In genomic region chr6:141257434-141258202, GRCm38 (mm10) we compare ENCODE assay signal across 12 mouse cellular contexts. TPM values are rescaled to one million over a fixed set of nuclear protein-coding genes. Genes with fewer than 3 reads are reported as not detected.
A peak's percentile ranks its signal among the peaks of the same experiment; 100 is the strongest.
DNase-seq lines count a peak whose midpoint lies in the region; ATAC-seq and TF ChIP-seq lines count a peak whose summit lies in the region.
"Had no signal": no experiment of that assay in that cellular context is flagged by ENCODE, and none has a peak within 500 bp of the region (broad histone marks: within the 10 kb centered on the region; RNA-seq: fewer than 3 reads in every experiment).

No protein-coding gene starts in this region.

- H3K27ac ChIP-seq in cerebellum, adult 2 months (ENCODE audit: insufficient read depth, low read length) = no peak overlapping the region
- H3K27ac ChIP-seq in hindbrain, postnatal 0 days = no peak overlapping the region
- no peak overlapping the region for H3K27ac ChIP-seq in hindbrain, embryonic 16.5 days (ENCODE audit: low read depth, low read length)
- no peak overlapping the region for H3K27ac ChIP-seq in lung, embryonic 14.5 days (ENCODE audit: low read depth)
- H3K27ac ChIP-seq in limb, embryonic 13.5 days = peak overlapping the region; percentile 55; the same call in 1 of the 2 replicates
- H3K27ac ChIP-seq: embryonic facial prominence, embryonic 12.5 days had no signal

- TF ChIP-seq POLR2A in cerebellum, adult 2 months (IDR thresholded peaks at IDR 0.05; ENCODE audit: borderline replicate concordance, insufficient read depth, low read length) = no peak

- no peak overlapping the region for H3K4me3 ChIP-seq in cerebellum, adult 2 months (replicated peaks; ENCODE audit: insufficient read depth, low read depth, low read length)
- no peak overlapping the region for H3K4me3 ChIP-seq in hindbrain, postnatal 0 days (ENCODE audit: low read length)
- no peak overlapping the region for H3K4me3 ChIP-seq in hindbrain, embryonic 16.5 days (ENCODE audit: low read length)
- no peak overlapping the region for H3K4me3 ChIP-seq in lung, embryonic 14.5 days (ENCODE audit: low read depth, low read length)
- H3K4me3 ChIP-seq in limb, embryonic 13.5 days = no peak overlapping the region
- H3K4me3 ChIP-seq: embryonic facial prominence, embryonic 12.5 days had no signal

- no peak overlapping the region for H3K9ac ChIP-seq in hindbrain, postnatal 0 days (replicated peaks; ENCODE audit: low read length)
- H3K9ac ChIP-seq in hindbrain, embryonic 16.5 days (ENCODE audit: low read depth, low read length) = no peak overlapping the region
- no peak overlapping the region for H3K9ac ChIP-seq in lung, embryonic 14.5 days
- no peak overlapping the region for H3K9ac ChIP-seq in limb, embryonic 13.5 days
- H3K9ac ChIP-seq: embryonic facial prominence, embryonic 12.5 days had no signal

- WGBS in cerebellum, adult 2 months = 91% methylated on average over 6 of the region's 6 CpGs
- WGBS in hindbrain, postnatal 0 days = 86% methylated on average over 6 of the region's 6 CpGs
- 91% methylated on average over 6 of the region's 6 CpGs for WGBS in hindbrain, embryonic 16.5 days
- 76% methylated on average over 6 of the region's 6 CpGs for WGBS in lung, embryonic 14.5 days
- 44% methylated on average over 6 of the region's 6 CpGs for WGBS in limb, embryonic 13.5 days

- H3K27me3 ChIP-seq in cerebellum, adult 2 months (ENCODE audit: control insufficient read depth, insufficient read depth, low read length) = no peaks in the 10 kb centered on the region
- H3K27me3 ChIP-seq in hindbrain, postnatal 0 days (ENCODE audit: insufficient read depth, low read length) = no peaks in the 10 kb centered on the region
- no peaks in the 10 kb centered on the region for H3K27me3 ChIP-seq in hindbrain, embryonic 16.5 days (replicated peaks; ENCODE audit: control insufficient read depth, insufficient read depth, low read length)
- no peaks in the 10 kb centered on the region for H3K27me3 ChIP-seq in lung, embryonic 14.5 days (ENCODE audit: insufficient read depth, low read length)
- H3K27me3 ChIP-seq in limb, embryonic 13.5 days = no peaks in the 10 kb centered on the region
- H3K27me3 ChIP-seq: embryonic facial prominence, embryonic 12.5 days had no signal

- 0 out of 2 replicates have a peak, but pooled peaks have one; percentile 38 for ATAC-seq in hindbrain, postnatal 0 days
- no peak for ATAC-seq in hindbrain, embryonic 16.5 days
- ATAC-seq in lung, embryonic 14.5 days (ENCODE audit: insufficient read depth) = no peak
- ATAC-seq in limb, embryonic 13.5 days (ENCODE audit: low FRiP score, low read depth) = peak; percentile 64; the same call in 1 of the 2 replicates
- ATAC-seq: forebrain, embryonic 14.5 days had no signal

- no peaks in the 10 kb centered on the region for H3K9me3 ChIP-seq in hindbrain, postnatal 0 days (ENCODE audit: low read length)
- no peaks in the 10 kb centered on the region for H3K9me3 ChIP-seq in hindbrain, embryonic 16.5 days (ENCODE audit: control insufficient read depth, low read length)
- H3K9me3 ChIP-seq in lung, embryonic 14.5 days (ENCODE audit: low read depth, low read length) = no peaks in the 10 kb centered on the region
- H3K9me3 ChIP-seq in limb, embryonic 13.5 days = no peaks in the 10 kb centered on the region
- H3K9me3 ChIP-seq: embryonic facial prominence, embryonic 12.5 days had no signal

- H3K36me3 ChIP-seq in hindbrain, postnatal 0 days (ENCODE audit: insufficient read depth, low read length) = no peaks in the 10 kb centered on the region
- H3K36me3 ChIP-seq in hindbrain, embryonic 16.5 days (ENCODE audit: control insufficient read depth, insufficient read depth, low read length) = no peaks in the 10 kb centered on the region
- H3K36me3 ChIP-seq in lung, embryonic 14.5 days (ENCODE audit: insufficient read depth) = no peaks in the 10 kb centered on the region
- H3K36me3 ChIP-seq in limb, embryonic 13.5 days = no peaks in the 10 kb centered on the region
- H3K36me3 ChIP-seq: embryonic facial prominence, embryonic 12.5 days had no signal

- H3K4me2 ChIP-seq in hindbrain, postnatal 0 days (ENCODE audit: low read depth, low read length) = no peak overlapping the region
- no peak overlapping the region for H3K4me2 ChIP-seq in hindbrain, embryonic 16.5 days (ENCODE audit: low read length)
- no peak overlapping the region for H3K4me2 ChIP-seq in lung, embryonic 14.5 days
- H3K4me2 ChIP-seq in limb, embryonic 13.5 days (replicated peaks) = peak overlapping the region; percentile 45
- H3K4me2 ChIP-seq: embryonic facial prominence, embryonic 12.5 days had no signal

- no peak for DNase-seq in cerebellum, adult 2 months
- no peak for DNase-seq in cerebellum, adult 8-10 months
- DNase-seq in hindbrain, postnatal 0 days (ENCODE audit: low spot score) = peak; percentile 59
- DNase-seq in lung, embryonic 14.5 days = peak; percentile 48
- DNase-seq in lung, postnatal 25 days (ENCODE audit: low spot score) = no peak
- no peak for DNase-seq in right cerebral cortex, adult 18-20 months
- DNase-seq: adrenal gland, adult 2 months; left cerebral cortex, postnatal 4 days had no signal

- peak; percentile 22; the same call in 1 of the 2 replicates for TF ChIP-seq CTCF in cerebellum, adult 2 months (IDR thresholded peaks at IDR 0.05; ENCODE audit: borderline replicate concordance, insufficient read depth, low read depth, low read length)
- TF ChIP-seq CTCF in hindbrain, postnatal 0 days (IDR thresholded peaks at IDR 0.05; ENCODE audit: low read depth) = peak; percentile 65
- peak; percentile 28 for TF ChIP-seq CTCF in lung, embryonic 14.5 days (IDR thresholded peaks at IDR 0.05; ENCODE audit: low read depth)

- H3K4me1 ChIP-seq in cerebellum, adult 2 months (ENCODE audit: control insufficient read depth, insufficient read depth, low read length) = no peaks in the 10 kb centered on the region
- no peaks in the 10 kb centered on the region for H3K4me1 ChIP-seq in hindbrain, postnatal 0 days (ENCODE audit: insufficient read depth, low read length)
- H3K4me1 ChIP-seq in hindbrain, embryonic 16.5 days (ENCODE audit: control insufficient read depth, insufficient read depth, low read depth, low read length) = no peaks in the 10 kb centered on the region
- peaks cover 2% of the 10 kb centered on the region; the same call in 1 of the 2 replicates for H3K4me1 ChIP-seq in lung, embryonic 14.5 days (ENCODE audit: insufficient read depth)
- peaks cover 37% of the 10 kb centered on the region for H3K4me1 ChIP-seq in limb, embryonic 13.5 days

RNA-seq across cellular contexts. Expression of gene Pde3a, which starts 8.5 kb away (rescaled TPM):
- polyA plus RNA-seq in cerebellum, adult 2 months (2012; rRNA removed) = 3.3 and 3.4 TPM in 2 replicates
- 12.5 and 15.0 TPM in 2 replicates for total RNA-seq in hindbrain, postnatal 0 days (2014; rRNA removed)
- polyA plus RNA-seq in hindbrain, postnatal 0 days (2015; fragmentation: Nextera tagmentation; extraction: Ambion mirVana) = 1.9 and 2.1 TPM in 2 replicates
- 2.1 and 2.3 TPM in 2 replicates for polyA plus RNA-seq in hindbrain, embryonic 16.5 days (2015; fragmentation: Nextera tagmentation; extraction: Ambion mirVana)
- 6.2 and 7.4 TPM in 2 replicates for polyA plus RNA-seq in lung, embryonic 14.5 days (2014; fragmentation: Nextera tagmentation; extraction: Ambion mirVana)
- polyA plus RNA-seq in limb, embryonic 13.5 days (2015; fragmentation: Nextera tagmentation; extraction: Ambion mirVana) = 3.9 and 4.2 TPM in 2 replicates

Comparison
In these comparisons a context has a peak if more than half of its experiments do, and no peak if none do; other contexts are left out.
1. DNase-seq: peak in hindbrain, postnatal 0 days (single experiment) and lung, embryonic 14.5 days (single experiment); none in cerebellum, adult 2 months (0 of 2), cerebellum, adult 8-10 months (single experiment), lung, postnatal 25 days (single experiment) and right cerebral cortex, adult 18-20 months (single experiment).
2. ATAC-seq: peak in hindbrain, postnatal 0 days (single experiment) and limb, embryonic 13.5 days (single experiment); none in hindbrain, embryonic 16.5 days (single experiment) and lung, embryonic 14.5 days (single experiment).
3. Peak in every context shown above with its lines, with median percentiles within 50 percentile points of each other: CTCF ChIP-seq.